Mouse (Mus musculus) midbrain, embryonic 10.5 days (tissue): Measurements from ENCODE around the gene Slc39a13. TPM values are rescaled to one million over a fixed set of nuclear protein-coding genes. Genes with fewer than 3 reads are reported as not detected.

Experiments
- polyA plus RNA-seq: library from polyadenylated mRNA; unstranded; fragments of >200 nt; fragmentation: Nextera tagmentation; extraction: Ambion mirVana; gene quantifications from 2 replicates; pipeline ENCODE4 v1.2.1, GENCODE M21; 2016

Slc39a13 gene
- polyA plus RNA-seq, 1 experiment from 2014 or later: 20.5 TPM

Other genes with a start within 250 kb of the Slc39a13 start
- gene Mtch2, start 223.3 kb downstream of the Slc39a13 start, polyA plus RNA-seq: 251 and 254 TPM in 2 replicates
- gene C1qtnf4, start 184.6 kb downstream of the Slc39a13 start, polyA plus RNA-seq: 2.3 and 3.8 TPM in 2 replicates
- gene Kbtbd4, start 165.7 kb downstream of the Slc39a13 start, polyA plus RNA-seq: 57.8 and 58.6 TPM in 2 replicates
- gene Ndufs3, start 165.6 kb downstream of the Slc39a13 start, polyA plus RNA-seq: 194 and 199 TPM in 2 replicates
- 148 and 158 TPM in 2 replicates for gene Celf1, start 130.0 kb downstream of the Slc39a13 start, polyA plus RNA-seq
- 1.7 and 2.0 TPM in 2 replicates for gene Rapsn, start 34.8 kb downstream of the Slc39a13 start, polyA plus RNA-seq
- gene Psmc3, start 16.4 kb downstream of the Slc39a13 start, polyA plus RNA-seq: 363 TPM in 2 replicates
- 3.6 and 5.6 TPM in 2 replicates for gene Spi1, start 12.0 kb upstream of the Slc39a13 start, polyA plus RNA-seq
- gene Mybpc3, start 47.7 kb upstream of the Slc39a13 start, polyA plus RNA-seq: 0.02 TPM in 1 of 2 replicates, not detected in the other
- gene Madd, start 113.4 kb upstream of the Slc39a13 start, polyA plus RNA-seq: 16.9 and 21.2 TPM in 2 replicates
- gene Nr1h3, start 132.4 kb upstream of the Slc39a13 start, polyA plus RNA-seq: 2.3 and 3.1 TPM in 2 replicates
- gene Acp2, start 132.5 kb upstream of the Slc39a13 start, polyA plus RNA-seq: 28.3 and 35.3 TPM in 2 replicates
- 7.9 and 9.4 TPM in 2 replicates for gene Ddb2, start 166.6 kb upstream of the Slc39a13 start, polyA plus RNA-seq
- 38.9 and 40.5 TPM in 2 replicates for gene Pacsin3, start 185.5 kb upstream of the Slc39a13 start, polyA plus RNA-seq
- gene Arfgap2, start 194.6 kb upstream of the Slc39a13 start, polyA plus RNA-seq: 99.0 and 104 TPM in 2 replicates